Mouse (Mus musculus): ENCODE measurements at regions not wholly inside any gene's neighbourhood (a gene's known extent, or its start where the extent isn't known, plus 50 kb on each side); places are given as distances from the start of the nearest gene placed in this dataset.
A peak's percentile ranks its signal among the peaks of the same experiment; 100 is the strongest.

- WGBS, result 26% methylated on average over 6 of the region's 6 CpGs
- Histone ChIP-seq H3K9ac (replicated peaks; ENCODE audit: low read length) (no peak overlapping the region), H3K27me3 (ENCODE audit: control insufficient read depth, insufficient read depth, low read length) (no peaks in the 10 kb centered on the region), H3K9me3 (ENCODE audit: control insufficient read depth, low read length) (no peaks in the 10 kb centered on the region), H3K4me3 (replicated peaks; ENCODE audit: low read depth, low read length) (no peak overlapping the region), H3K27ac (replicated peaks; ENCODE audit: low read depth, low read length) (no peak overlapping the region), H3K36me3 (ENCODE audit: control insufficient read depth, insufficient read depth, low read length) (no peaks in the 10 kb centered on the region), H3K4me2 (ENCODE audit: low read length) (no peak overlapping the region), H3K4me1 (ENCODE audit: control insufficient read depth, insufficient read depth, low read length) (peaks cover 8% of the 10 kb centered on the region)
- DNase-seq (peak; percentile 58), ATAC-seq (ENCODE audit: low FRiP score, low TSS enrichment) (no peak)
Measured at GRCm38 (mm10) chr5:121078531-121078930, 68.6 kb upstream of the Rph3a start.

DNA sequence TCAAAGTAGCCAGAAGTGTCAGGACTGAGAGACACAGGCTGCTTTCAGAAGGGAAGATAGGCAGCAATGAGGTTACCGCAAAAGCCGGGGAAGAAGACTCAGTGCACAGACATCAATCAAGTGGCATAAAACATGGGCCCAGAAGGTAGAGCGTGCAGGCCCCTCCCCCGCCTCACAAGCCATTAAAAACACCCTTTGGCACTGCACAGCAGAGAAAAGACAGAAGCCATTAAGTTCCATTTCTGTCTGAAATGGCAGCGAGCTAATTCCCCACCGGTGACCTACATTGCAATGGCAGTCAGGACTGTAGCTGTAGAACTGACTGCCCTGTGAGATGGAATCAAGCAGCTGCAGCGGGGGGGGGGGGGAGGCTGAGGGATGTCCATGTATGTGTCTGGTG, 66.8 kb upstream of the Rph3a start:
- 61% methylated on average over 7 of the region's 7 CpGs for whole genome bisulfite sequencing

GRCm38 (mm10) chr5:121068821-121069220, 58.9 kb upstream of the Rph3a start:
- Histone ChIP-seq H3K27ac (replicated peaks; ENCODE audit: low read depth, low read length) (no peak overlapping the region), H3K4me1 (ENCODE audit: control insufficient read depth, insufficient read depth, low read length) (no peaks in the 10 kb centered on the region; the same call in 1 of the 2 replicates), H3K4me3 (replicated peaks; ENCODE audit: low read depth, low read length) (no peak overlapping the region), H3K4me2 (ENCODE audit: low read length) (no peak overlapping the region), H3K27me3 (ENCODE audit: control insufficient read depth, insufficient read depth, low read length) (no peaks in the 10 kb centered on the region), H3K9ac (replicated peaks; ENCODE audit: low read length) (no peak overlapping the region), H3K9me3 (ENCODE audit: control insufficient read depth, low read length) (no peaks in the 10 kb centered on the region), H3K36me3 (ENCODE audit: control insufficient read depth, insufficient read depth, low read length) (no peaks in the 10 kb centered on the region)
- 5% methylated on average over 11 of the region's 11 CpGs for WGBS
- ATAC-seq (ENCODE audit: low FRiP score, low TSS enrichment), result no peak
- peak; percentile 59 for DNase-seq

More for the DNA sequence above, 66.8 kb upstream of the Rph3a start:
- Histone ChIP-seq H3K36me3 (ENCODE audit: control insufficient read depth, insufficient read depth, low read length) (no peaks in the 10 kb centered on the region), H3K4me1 (ENCODE audit: control insufficient read depth, insufficient read depth, low read length) (peaks cover 8% of the 10 kb centered on the region), H3K4me2 (ENCODE audit: low read length) (no peak overlapping the region), H3K9me3 (ENCODE audit: control insufficient read depth, low read length) (no peaks in the 10 kb centered on the region), H3K27ac (replicated peaks; ENCODE audit: low read depth, low read length) (peak overlapping the region; percentile 72), H3K4me3 (replicated peaks; ENCODE audit: low read depth, low read length) (no peak overlapping the region), H3K27me3 (ENCODE audit: control insufficient read depth, insufficient read depth, low read length) (no peaks in the 10 kb centered on the region), H3K9ac (replicated peaks; ENCODE audit: low read length) (no peak overlapping the region)
- ATAC-seq (ENCODE audit: low FRiP score, low TSS enrichment) (no peak), DNase-seq (peak; percentile 48)

- 61% methylated on average over 12 of the region's 12 CpGs for WGBS
- DNase-seq, result peak; percentile 42
Measured at GRCm38 (mm10) chr5:121064721-121065120, 54.8 kb upstream of the Rph3a start.

DNA sequence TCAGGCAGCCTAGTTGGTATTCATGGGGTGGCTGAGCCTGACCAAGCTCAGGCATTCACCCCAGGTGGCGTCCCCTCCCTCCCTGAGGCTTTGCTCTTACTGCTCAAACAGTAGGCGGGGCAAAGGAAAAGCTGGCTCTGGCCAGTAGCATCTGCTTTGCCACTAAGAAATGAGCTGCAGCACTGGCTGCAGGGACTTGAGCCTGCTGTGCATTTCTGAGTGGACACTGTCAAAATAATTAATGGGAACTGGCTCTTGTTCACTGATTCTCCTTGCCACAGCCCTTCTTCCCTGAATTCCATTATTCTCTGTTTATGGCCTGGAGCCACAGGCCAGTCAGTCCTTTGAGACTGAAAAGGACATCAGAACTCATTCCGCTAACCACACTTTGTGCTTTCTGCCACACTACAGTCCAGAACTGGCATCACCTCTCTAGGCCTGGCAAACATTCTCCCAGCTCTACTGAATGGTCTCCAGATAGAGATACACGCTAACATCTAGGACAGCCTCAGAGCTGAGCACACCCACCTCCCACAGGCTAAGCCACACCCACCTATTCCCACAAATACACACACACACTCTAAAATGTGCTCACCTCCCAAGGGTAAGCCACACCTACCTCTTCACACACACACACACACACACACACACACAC, 53.2 kb upstream of the Rph3a start:
- Histone ChIP-seq H3K9ac (replicated peaks; ENCODE audit: low read length) (no peak overlapping the region), H3K27ac (replicated peaks; ENCODE audit: low read depth, low read length) (peak overlapping the region; percentile 6), H3K27me3 (ENCODE audit: control insufficient read depth, insufficient read depth, low read length) (no peaks in the 10 kb centered on the region), H3K9me3 (ENCODE audit: control insufficient read depth, low read length) (no peaks in the 10 kb centered on the region), H3K36me3 (ENCODE audit: control insufficient read depth, insufficient read depth, low read length) (no peaks in the 10 kb centered on the region), H3K4me2 (ENCODE audit: low read length) (no peak overlapping the region), H3K4me1 (ENCODE audit: control insufficient read depth, insufficient read depth, low read length) (peaks cover 6% of the 10 kb centered on the region), H3K4me3 (replicated peaks; ENCODE audit: low read depth, low read length) (no peak overlapping the region)
- WGBS, result 38% methylated on average over 4 of the region's 4 CpGs
- ATAC-seq (ENCODE audit: low FRiP score, low TSS enrichment), result no peak
- peak; percentile 43 for DNase-seq

More at GRCm38 (mm10) chr5:121064721-121065120, 54.8 kb upstream of the Rph3a start:
- Histone ChIP-seq H3K9me3 (ENCODE audit: control insufficient read depth, low read length) (no peaks in the 10 kb centered on the region), H3K4me1 (ENCODE audit: control insufficient read depth, insufficient read depth, low read length) (peaks cover 6% of the 10 kb centered on the region), H3K27ac (replicated peaks; ENCODE audit: low read depth, low read length) (no peak overlapping the region), H3K4me2 (ENCODE audit: low read length) (no peak overlapping the region), H3K27me3 (ENCODE audit: control insufficient read depth, insufficient read depth, low read length) (no peaks in the 10 kb centered on the region), H3K36me3 (ENCODE audit: control insufficient read depth, insufficient read depth, low read length) (no peaks in the 10 kb centered on the region), H3K4me3 (replicated peaks; ENCODE audit: low read depth, low read length) (no peak overlapping the region), H3K9ac (replicated peaks; ENCODE audit: low read length) (no peak overlapping the region)
- ATAC-seq (ENCODE audit: low FRiP score, low TSS enrichment), result no peak

DNA sequence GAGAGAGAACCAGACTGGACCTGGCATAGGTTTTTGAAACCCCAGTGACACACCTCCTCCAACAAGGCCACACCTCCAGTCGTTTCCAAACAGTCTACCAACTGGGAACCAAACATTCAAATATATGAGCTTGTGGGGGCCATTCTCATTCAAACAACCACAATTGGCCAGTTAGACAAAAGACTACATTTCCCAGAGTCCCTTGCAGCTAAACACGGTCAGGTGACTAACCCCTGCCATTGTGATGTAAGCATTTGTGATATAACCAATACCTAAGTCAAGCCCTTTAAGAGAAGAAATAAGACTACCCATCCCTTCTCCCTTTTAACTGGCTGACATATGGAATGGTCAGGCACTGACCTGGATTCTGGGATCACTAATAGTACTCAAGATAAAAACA, 51.8 kb upstream of the Rph3a start:
- Histone ChIP-seq H3K9me3 (ENCODE audit: control insufficient read depth, low read length) (no peaks in the 10 kb centered on the region), H3K4me3 (replicated peaks; ENCODE audit: low read depth, low read length) (no peak overlapping the region), H3K36me3 (ENCODE audit: control insufficient read depth, insufficient read depth, low read length) (no peaks in the 10 kb centered on the region), H3K27me3 (ENCODE audit: control insufficient read depth, insufficient read depth, low read length) (no peaks in the 10 kb centered on the region), H3K4me2 (ENCODE audit: low read length) (no peak overlapping the region), H3K9ac (replicated peaks; ENCODE audit: low read length) (no peak overlapping the region), H3K4me1 (ENCODE audit: control insufficient read depth, insufficient read depth, low read length) (peaks cover 6% of the 10 kb centered on the region), H3K27ac (replicated peaks; ENCODE audit: low read depth, low read length) (no peak overlapping the region)
- no peak for ATAC-seq (ENCODE audit: low FRiP score, low TSS enrichment)
- 59% methylated on average over 2 of the region's 2 CpGs for WGBS
- peak; percentile 29 for DNase-seq

All from midbrain, embryonic 14.5 days (tissue).